Mouse (Mus musculus): Measurements from ENCODE around the gene Ldah. TPM values are rescaled to one million over a fixed set of nuclear protein-coding genes. Genes with fewer than 3 reads are reported as not detected.
"Not testable (repeated sequence)": the region's sequence is repeated elsewhere in the genome, so short reads cannot be mapped to it uniquely, and the experiment has no call there.

Ldah gene
- 60.4 and 65.0 TPM in 2 replicates for polyA plus RNA-seq (2015; fragmentation: Nextera tagmentation; extraction: Ambion mirVana)

DNA sequence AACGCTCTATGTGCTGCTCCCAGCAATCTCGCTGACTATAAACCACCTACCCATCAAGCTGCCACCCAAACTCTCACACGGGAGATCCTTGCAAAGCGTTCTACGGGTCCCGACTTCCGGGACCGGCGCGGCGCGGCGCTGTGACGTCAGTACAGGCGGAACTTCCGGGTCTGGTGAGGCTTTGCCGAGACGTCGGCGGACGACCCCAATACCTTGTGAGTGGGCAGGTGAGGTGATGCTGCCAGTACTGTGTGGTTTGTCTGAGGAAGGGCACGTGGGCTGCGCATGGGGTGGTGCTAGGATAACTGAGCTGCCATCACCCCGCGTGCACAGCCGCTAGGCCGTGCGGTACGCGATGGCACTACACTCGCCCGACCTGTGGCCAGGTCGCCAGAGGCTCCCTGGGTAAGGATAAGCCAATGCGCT is at the start of gene Ldah:
Gene Ldah (plus strand): TSS at position 130 of the 426 bp plus-strand sequence.
- Histone ChIP-seq H3K9ac (peak within 1 kb of the TSS; percentile 61), H3K36me3 (0 out of 2 replicates have a peak, but pooled peaks cover 3% of the 10 kb centered on the region), H3K9me3 (replicated peaks) (0 out of 2 replicates have a peak, but pooled peaks cover 4% of the 10 kb centered on the region), H3K4me2 (peak within 1 kb of the TSS; percentile 70), H3K27ac (peak within 1 kb of the TSS; percentile 11; the same call in 1 of the 2 replicates), H3K27me3 (0 out of 2 replicates have a peak, but pooled peaks cover 3% of the 10 kb centered on the region), H3K4me1 (peaks cover 2% of the 10 kb centered on the region; the same call in 1 of the 2 replicates), H3K4me3 (replicated peaks) (peak within 1 kb of the TSS; percentile 69)
- ATAC-seq (replicated peaks; ENCODE audit: low FRiP score) = peak; percentile 99
- under 1% methylated on average over 34 of the region's 34 CpGs for WGBS

DNA sequence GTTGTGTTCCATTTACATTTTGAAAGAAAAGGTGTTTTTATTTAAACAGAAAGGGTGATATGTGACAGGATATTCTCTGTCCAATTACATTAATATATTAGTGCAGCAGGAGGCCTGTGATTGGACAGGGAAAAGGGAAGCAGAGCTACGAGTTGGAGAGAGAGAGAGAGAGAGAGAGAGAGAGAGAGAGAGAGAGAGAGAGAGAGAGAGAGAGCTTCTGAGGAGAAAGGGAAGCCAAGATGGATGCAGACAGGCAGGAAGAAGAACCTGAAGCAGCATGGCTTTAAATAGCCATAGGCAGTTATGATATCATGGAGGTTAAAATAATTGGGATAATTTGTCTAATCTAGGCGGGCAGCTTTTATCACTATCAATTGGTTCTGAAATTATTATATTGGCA is 40.2 kb upstream of the Ldah start:
- H3K9ac ChIP-seq = no peak overlapping the region
- ATAC-seq (replicated peaks; ENCODE audit: low FRiP score) = no peak
- H3K4me2 ChIP-seq = no peak overlapping the region

DNA sequence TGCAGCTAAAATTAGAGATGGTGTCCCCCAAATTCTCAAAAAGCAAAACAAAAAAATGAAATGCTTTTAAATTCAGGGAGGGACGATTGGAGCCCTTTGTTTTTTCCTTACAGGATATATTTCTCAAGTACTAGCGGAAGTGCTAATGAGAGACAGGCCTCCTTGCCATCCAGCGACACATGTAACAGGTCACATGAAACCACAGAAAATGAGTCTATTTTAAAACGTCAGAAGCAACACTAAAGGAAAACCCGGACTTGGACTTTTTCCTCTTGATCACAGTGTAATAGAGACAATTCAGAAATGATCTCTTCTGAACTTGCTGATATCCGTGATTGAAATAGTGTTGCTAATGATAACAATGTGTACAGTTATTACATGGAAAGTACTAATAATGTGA is 27.0 kb upstream of the Ldah start:
- Histone ChIP-seq H3K4me2 (no peak overlapping the region), H3K4me3 (replicated peaks) (no peak overlapping the region), H3K27ac (no peak overlapping the region), H3K27me3 (no peaks in the 10 kb centered on the region), H3K9me3 (replicated peaks) (no peaks in the 10 kb centered on the region), H3K36me3 (no peaks in the 10 kb centered on the region), H3K4me1 (no peaks in the 10 kb centered on the region), H3K9ac (no peak overlapping the region)
- no peak for ATAC-seq (replicated peaks; ENCODE audit: low FRiP score)
- WGBS = 67% methylated on average over 6 of the region's 6 CpGs

More for the DNA sequence above, 40.2 kb upstream of the Ldah start:
- Histone ChIP-seq H3K4me3 (replicated peaks) (no peak overlapping the region), H3K27me3 (no peaks in the 10 kb centered on the region), H3K36me3 (no peaks in the 10 kb centered on the region), H3K9me3 (replicated peaks) (no peaks in the 10 kb centered on the region), H3K4me1 (no peaks in the 10 kb centered on the region), H3K27ac (no peak overlapping the region)
- 79% methylated on average over 2 of the region's 2 CpGs for WGBS

DNA sequence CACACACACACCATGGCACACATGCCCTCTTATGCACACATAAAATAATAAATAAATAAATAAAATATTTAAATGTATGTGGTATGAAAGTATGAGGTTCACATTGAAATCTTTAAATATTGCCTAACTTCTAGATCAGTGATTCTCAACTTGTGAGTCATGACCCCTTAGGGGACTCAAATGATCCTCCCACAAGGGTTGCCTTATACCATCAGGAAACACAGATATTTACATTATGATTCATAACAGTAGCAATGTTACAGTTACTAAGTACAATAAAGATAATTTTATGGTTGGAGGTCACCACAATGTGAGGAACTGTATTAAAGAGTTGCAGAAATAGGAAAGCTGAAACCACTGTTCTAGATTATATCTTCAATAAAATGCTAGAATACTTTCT is 26.2 kb upstream of the Ldah start:
- Histone ChIP-seq H3K9ac (no peak overlapping the region), H3K27me3 (no peaks in the 10 kb centered on the region), H3K9me3 (replicated peaks) (no peaks in the 10 kb centered on the region), H3K4me3 (replicated peaks) (no peak overlapping the region), H3K36me3 (no peaks in the 10 kb centered on the region), H3K4me1 (no peaks in the 10 kb centered on the region), H3K27ac (no peak overlapping the region), H3K4me2 (no peak overlapping the region)
- no peak for ATAC-seq (replicated peaks; ENCODE audit: low FRiP score)

- Histone ChIP-seq H3K4me2 (no peak overlapping the region), H3K4me1 (no peaks in the 10 kb centered on the region), H3K4me3 (replicated peaks) (no peak overlapping the region), H3K9me3 (replicated peaks) (no peaks in the 10 kb centered on the region), H3K27me3 (no peaks in the 10 kb centered on the region), H3K27ac (no peak overlapping the region), H3K36me3 (no peaks in the 10 kb centered on the region), H3K9ac (no peak overlapping the region)
- ATAC-seq (replicated peaks; ENCODE audit: low FRiP score) = no peak
These were observed 23.4 kb upstream of the Ldah start for GRCm38 (mm10) chr12:8184518-8184917.

DNA sequence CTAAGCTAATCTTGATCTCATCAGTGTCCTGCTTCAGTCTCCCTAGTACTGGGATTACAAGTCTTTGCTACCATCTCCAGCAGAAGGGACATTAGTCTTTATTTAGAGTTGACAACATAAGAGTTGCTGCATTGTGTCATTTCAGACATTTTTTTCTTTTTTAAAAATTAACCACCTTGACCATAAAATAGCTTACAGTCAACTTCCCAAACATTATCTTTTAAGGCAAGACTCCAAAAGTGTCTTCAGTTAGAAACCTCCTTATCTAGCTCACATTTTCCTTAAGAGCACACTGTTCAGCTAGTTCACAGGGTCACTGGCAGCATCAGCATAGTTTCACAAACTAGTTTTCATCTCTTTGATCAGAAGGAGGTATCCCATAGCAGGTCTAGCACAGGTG is 19.7 kb upstream of the Ldah start:
- H3K9me3 ChIP-seq (replicated peaks) = no peaks in the 10 kb centered on the region
- H3K27ac ChIP-seq = no peak overlapping the region
- ATAC-seq (replicated peaks; ENCODE audit: low FRiP score) = no peak
- H3K4me3 ChIP-seq (replicated peaks) = no peak overlapping the region
- H3K4me1 ChIP-seq = no peaks in the 10 kb centered on the region
- H3K9ac ChIP-seq = no peak overlapping the region
- H3K27me3 ChIP-seq = no peaks in the 10 kb centered on the region
- no peaks in the 10 kb centered on the region for H3K36me3 ChIP-seq
- no peak overlapping the region for H3K4me2 ChIP-seq

DNA sequence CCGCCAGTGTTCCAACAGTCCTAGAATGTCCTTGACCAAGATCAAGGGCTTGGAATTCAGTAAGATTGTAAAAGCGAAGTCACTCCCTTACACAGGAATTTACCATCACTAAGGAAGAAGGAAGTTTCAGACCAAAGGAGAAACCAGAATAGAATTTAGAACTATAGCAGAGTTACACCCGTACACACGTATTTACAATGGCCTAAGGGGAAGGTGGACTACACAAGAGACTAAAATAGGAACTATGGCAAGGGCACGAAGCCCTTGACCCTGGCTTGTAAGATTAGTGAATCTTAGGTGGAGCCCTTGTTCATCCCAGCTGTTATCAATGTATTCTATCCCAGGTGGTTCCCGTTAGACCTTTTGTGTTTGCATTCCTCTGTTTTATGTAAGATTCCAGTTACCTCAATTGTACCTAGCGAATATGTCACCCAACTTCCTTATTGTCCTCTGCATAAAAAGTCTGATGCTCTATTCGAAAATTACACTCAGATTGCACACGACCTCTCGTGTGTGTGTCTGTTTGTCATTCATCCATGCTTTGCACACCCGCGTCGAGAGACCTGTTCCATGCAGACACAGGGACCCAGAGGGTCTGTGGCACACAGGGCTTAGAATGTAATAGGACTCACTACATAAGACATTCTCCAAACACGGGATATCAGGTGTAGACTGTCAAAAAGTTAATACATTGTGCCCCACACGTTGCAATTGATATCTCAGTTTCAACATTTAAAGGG is 18.9 kb upstream of the Ldah start:
- not testable (repeated sequence) for ATAC-seq (replicated peaks; ENCODE audit: low FRiP score); H3K4me2 ChIP-seq; H3K9me3 ChIP-seq (replicated peaks); H3K9ac ChIP-seq; H3K4me1 ChIP-seq; H3K27me3 ChIP-seq; H3K27ac ChIP-seq; H3K4me3 ChIP-seq (replicated peaks); H3K36me3 ChIP-seq
- 87% methylated on average over 15 of the region's 15 CpGs for WGBS

GRCm38 (mm10) chr12:8189722-8190121 is 18.2 kb upstream of the Ldah start:
- H3K4me2 ChIP-seq = no peak overlapping the region
- H3K27ac ChIP-seq = no peak overlapping the region
- H3K9ac ChIP-seq = no peak overlapping the region
- no peak overlapping the region for H3K4me3 ChIP-seq (replicated peaks)
- no peak for ATAC-seq (replicated peaks; ENCODE audit: low FRiP score)
- H3K4me1 ChIP-seq = no peaks in the 10 kb centered on the region
- no peaks in the 10 kb centered on the region for H3K27me3 ChIP-seq
- 78% methylated on average over 3 of the region's 3 CpGs for WGBS
- H3K9me3 ChIP-seq (replicated peaks) = no peaks in the 10 kb centered on the region
- H3K36me3 ChIP-seq = no peaks in the 10 kb centered on the region

DNA sequence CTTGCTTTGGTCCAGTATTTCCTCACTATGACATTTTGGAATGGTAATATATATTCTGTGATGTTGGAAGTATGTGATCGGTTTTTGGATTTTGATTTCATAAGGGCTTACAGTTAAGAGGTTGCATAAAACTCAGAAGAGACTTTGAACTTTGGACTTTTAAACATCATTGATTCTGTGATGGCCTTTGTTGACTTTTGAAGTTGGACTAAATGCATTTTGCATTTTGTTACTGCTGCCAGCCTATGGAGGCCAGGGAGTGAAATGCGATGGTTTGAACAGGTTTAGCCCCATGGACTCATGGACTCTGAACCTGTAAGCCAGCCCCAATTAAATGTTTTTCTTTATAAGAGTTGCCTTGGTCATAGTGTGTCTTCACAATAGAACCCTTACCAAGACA is 2.2 kb upstream of the Ldah start:
- peaks cover 2% of the 10 kb centered on the region; the same call in 1 of the 2 replicates for H3K4me1 ChIP-seq
- H3K27me3 ChIP-seq = 0 out of 2 replicates have a peak, but pooled peaks cover 3% of the 10 kb centered on the region
- no peaks in the 10 kb centered on the region for H3K9me3 ChIP-seq (replicated peaks)
- WGBS = 91% methylated on average over 2 of the region's 2 CpGs
- no peak overlapping the region for H3K4me3 ChIP-seq (replicated peaks)
- no peak overlapping the region for H3K9ac ChIP-seq
- H3K4me2 ChIP-seq = no peak overlapping the region
- H3K27ac ChIP-seq = no peak overlapping the region
- H3K36me3 ChIP-seq = no peaks in the 10 kb centered on the region
- ATAC-seq (replicated peaks; ENCODE audit: low FRiP score) = no peak

DNA sequence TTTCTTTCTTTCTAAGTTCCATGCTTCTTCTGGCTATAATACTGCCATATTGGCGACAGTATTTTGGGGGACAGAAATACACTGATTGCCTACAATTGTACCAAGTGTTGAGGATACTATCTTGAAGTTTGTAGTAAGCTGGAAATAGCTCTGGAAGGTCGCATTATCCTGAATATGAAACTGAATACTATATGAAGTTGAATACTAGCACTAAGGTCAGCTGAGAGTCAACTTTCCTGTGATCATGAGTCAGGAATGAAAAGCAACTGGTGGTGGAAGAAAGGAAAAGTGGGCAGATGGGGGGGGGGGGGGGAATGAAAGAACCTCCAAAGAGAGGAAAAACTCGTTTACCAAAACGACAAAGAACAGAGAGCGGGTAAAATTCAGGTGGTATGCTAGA is 329 bp upstream of the Ldah start:
- peak overlapping the region; percentile 69 for H3K4me3 ChIP-seq (replicated peaks)
- 0 out of 2 replicates have a peak overlapping the region, but pooled peaks have one; percentile 11 for H3K27ac ChIP-seq
- H3K9me3 ChIP-seq (replicated peaks) = no peaks in the 10 kb centered on the region
- peak overlapping the region; percentile 70 for H3K4me2 ChIP-seq
- H3K9ac ChIP-seq = peak overlapping the region; percentile 61
- H3K36me3 ChIP-seq = no peaks in the 10 kb centered on the region
- 0 out of 2 replicates have a peak, but pooled peaks cover 3% of the 10 kb centered on the region for H3K27me3 ChIP-seq
- 24% methylated on average over 5 of the region's 5 CpGs for WGBS
- H3K4me1 ChIP-seq = peaks cover 2% of the 10 kb centered on the region; the same call in 1 of the 2 replicates
- ATAC-seq (replicated peaks; ENCODE audit: low FRiP score) = no peak

- Histone ChIP-seq H3K36me3 (peaks cover 8% of the 10 kb centered on the region), H3K4me2 (peak overlapping the region; percentile 22), H3K27ac (peak overlapping the region; percentile 15; the same call in 1 of the 2 replicates), H3K9ac (no peak overlapping the region), H3K27me3 (no peaks in the 10 kb centered on the region), H3K4me3 (replicated peaks) (no peak overlapping the region), H3K9me3 (replicated peaks) (0 out of 2 replicates have a peak, but pooled peaks cover 5% of the 10 kb centered on the region), H3K4me1 (peaks cover 4% of the 10 kb centered on the region)
- ATAC-seq (replicated peaks; ENCODE audit: low FRiP score) = peak; percentile 58; the same call in 1 of the 2 replicates
- WGBS = 42% methylated on average over 15 of the region's 15 CpGs
These were observed 8.7 kb downstream of the Ldah start for GRCm38 (mm10) chr12:8216392-8217280.

GRCm38 (mm10) chr12:8223036-8223435 is 15.1 kb downstream of the Ldah start:
- no peaks in the 10 kb centered on the region for H3K27me3 ChIP-seq
- WGBS = 89% methylated on average over 6 of the region's 6 CpGs
- ATAC-seq (replicated peaks; ENCODE audit: low FRiP score) = no peak
- H3K9me3 ChIP-seq (replicated peaks) = no peaks in the 10 kb centered on the region
- H3K9ac ChIP-seq = no peak overlapping the region
- H3K27ac ChIP-seq = no peak overlapping the region
- no peak overlapping the region for H3K4me2 ChIP-seq
- no peaks in the 10 kb centered on the region for H3K4me1 ChIP-seq
- H3K36me3 ChIP-seq = peaks cover 30% of the 10 kb centered on the region
- H3K4me3 ChIP-seq (replicated peaks) = no peak overlapping the region

All from kidney, embryonic 15.5 days (tissue).